Mouse (Mus musculus): ENCODE results near the gene Afmid.

The Afmid gene

GRCm38 (mm10) chr11:117854241-117854640 lies 28.5 kb downstream of the Afmid start:
- no peak for DNase-seq

GRCm38 (mm10) chr11:117855360-117855759 lies 29.6 kb downstream of the Afmid start:
- no peak for DNase-seq

- DNase-seq, result no peak
Observed at GRCm38 (mm10) chr11:117855975-117856374, 30.3 kb downstream of the Afmid start.

- no peak for DNase-seq
Observed at GRCm38 (mm10) chr11:117857462-117857861, 31.7 kb downstream of the Afmid start.

GRCm38 (mm10) chr11:117858392-117858791 lies 32.7 kb downstream of the Afmid start:
- DNase-seq, result no peak

- no peak for DNase-seq
Observed at GRCm38 (mm10) chr11:117860601-117861000, 34.9 kb downstream of the Afmid start, which contains the start of gene Tmem235. Gene Tmem235, plus strand, starts transcription at chr11:117860752.

GRCm38 (mm10) chr11:117863174-117863856 lies 37.6 kb downstream of the Afmid start:
- DNase-seq, result no peak

- no peak for DNase-seq
Observed at GRCm38 (mm10) chr11:117864805-117865204, 39.1 kb downstream of the Afmid start.

GRCm38 (mm10) chr11:117865988-117866387 lies 40.3 kb downstream of the Afmid start:
- DNase-seq, result no peak

GRCm38 (mm10) chr11:117870688-117871365 lies 45.1 kb downstream of the Afmid start:
- DNase-seq, result peak; percentile 81 to 87

GRCm38 (mm10) chr11:117871376-117871775 lies 45.7 kb downstream of the Afmid start:
- no peak for DNase-seq

GRCm38 (mm10) chr11:117871911-117872584 lies 46.3 kb downstream of the Afmid start:
- no peak for DNase-seq

GRCm38 (mm10) chr11:117872861-117873608 lies 47.3 kb downstream of the Afmid start, which contains the start of gene Tha1:
Gene Tha1, minus strand, starts transcription at chr11:117873481.
- DNase-seq, result peak; percentile 83 to 88

- DNase-seq, result no peak
Observed at GRCm38 (mm10) chr11:117874419-117874818, 48.7 kb downstream of the Afmid start.

GRCm38 (mm10) chr11:117875681-117876080 lies 50.0 kb downstream of the Afmid start:
- DNase-seq, result no peak

GRCm38 (mm10) chr11:117877917-117878745 lies 52.4 kb downstream of the Afmid start:
- no peak for DNase-seq

- DNase-seq, result no peak
Observed at GRCm38 (mm10) chr11:117878892-117879291, 53.2 kb downstream of the Afmid start.

- DNase-seq, result no peak
Observed at GRCm38 (mm10) chr11:117879676-117880075, 54.0 kb downstream of the Afmid start.

- peak in 1 of 2 experiments; percentile 54 for DNase-seq
Observed at GRCm38 (mm10) chr11:117880336-117880976, 54.7 kb downstream of the Afmid start.

GRCm38 (mm10) chr11:117880977-117881358 lies 55.2 kb downstream of the Afmid start:
- DNase-seq, result no peak

GRCm38 (mm10) chr11:117881787-117882186 lies 56.1 kb downstream of the Afmid start:
- DNase-seq, result no peak

All from cerebellum, postnatal 36 days (tissue).